Mouse (Mus musculus) hindbrain, postnatal 0 days (tissue): Measurements from ENCODE around the gene Tuba3a. TPM values are rescaled to one million over a fixed set of nuclear protein-coding genes. Genes with fewer than 3 reads are reported as not detected.
"Not testable (repeated sequence)": the region's sequence is repeated elsewhere in the genome, so short reads cannot be mapped to it uniquely, and the experiment has no call there.

Experiments
- ATAC-seq: fragments of 200-750 bp; cut with Nextera tagmentation; 2 replicates; pipeline ENCODE4 v1.8.0; 2017; ENCODE audit warnings: mild to moderate bottlenecking, moderate TSS enrichment, moderate library complexity
- DNase-seq: peaks from one replicate; pipeline ENCODE4 v3.0.0-alpha.2; 2015; ENCODE audit warnings: low spot score
- H3K27ac ChIP-seq: fragments of 300-500 bp; sonication (generic); 2 replicates; pipeline ENCODE4 v1.5.1; 2014; ENCODE audit warnings: mild to moderate bottlenecking
- H3K27me3 ChIP-seq: fragments of 300-500 bp; sonication (generic); 2 replicates; pipeline ENCODE4 v1.6.1; 2014; ENCODE audit warnings: low read length, mixed read lengths; ENCODE audit not compliant: insufficient read depth
- H3K36me3 ChIP-seq: fragments of 300-500 bp; sonication (generic); 2 replicates; pipeline ENCODE4 v1.6.1; 2014; ENCODE audit warnings: low read length, mixed read lengths; ENCODE audit not compliant: insufficient read depth
- H3K4me1 ChIP-seq: fragments of 300-500 bp; sonication (generic); 2 replicates; pipeline ENCODE4 v1.6.1; 2014; ENCODE audit warnings: antibody characterized with exemption, low read length, mixed read lengths; ENCODE audit not compliant: insufficient read depth
- H3K4me2 ChIP-seq: fragments of 300-500 bp; sonication (generic); 2 replicates; pipeline ENCODE4 v1.6.1; 2014; ENCODE audit warnings: low read depth, mild to moderate bottlenecking, low read length, moderate library complexity, mixed read lengths
- H3K4me3 ChIP-seq: fragments of 300-500 bp; sonication (generic); 2 replicates; pipeline ENCODE4 v1.5.1; 2014; ENCODE audit warnings: low read length
- H3K9ac ChIP-seq: fragments of 300-500 bp; sonication (generic); replicated peaks from 2 replicates; pipeline ENCODE4 v1.6.1; 2014; ENCODE audit warnings: mild to moderate bottlenecking, low read length, moderate library complexity, mixed read lengths
- H3K9me3 ChIP-seq: fragments of 300-500 bp; sonication (generic); 2 replicates; pipeline ENCODE4 v1.6.1; 2016; ENCODE audit warnings: low read length, mixed read lengths
- CTCF ChIP-seq: IDR thresholded peaks from 2 replicates; pipeline ENCODE4 v1.5.1; 2016; ENCODE audit warnings: antibody characterized with exemption, control low read depth, low read depth
- WGBS: fragments of 180-500 bp; shearing (Covaris S2); extraction: QIAGEN DNeasy Blood & Tissue Kit; methylation state at CpG from one replicate; pipeline ENCODE4 v1.1.7; 2014; 5-methylcytosine and 5-hydroxymethylcytosine counted together
- polyA plus RNA-seq: library from polyadenylated mRNA; unstranded; fragments of >200 nt; fragmentation: Nextera tagmentation; extraction: Ambion mirVana; gene quantifications from 2 replicates; pipeline ENCODE4 v1.2.1, GENCODE M21; 2015
- total RNA-seq: library from RNA; depleted of rRNA; stranded (reverse); fragments of >200 nt; gene quantifications from 2 replicates; pipeline ENCODE4 v1.2.3, GENCODE M21; 2014

Gene Tuba3a
- total and polyA plus RNA-seq, 2 experiments from 2014 or later, result not detected

DNA sequence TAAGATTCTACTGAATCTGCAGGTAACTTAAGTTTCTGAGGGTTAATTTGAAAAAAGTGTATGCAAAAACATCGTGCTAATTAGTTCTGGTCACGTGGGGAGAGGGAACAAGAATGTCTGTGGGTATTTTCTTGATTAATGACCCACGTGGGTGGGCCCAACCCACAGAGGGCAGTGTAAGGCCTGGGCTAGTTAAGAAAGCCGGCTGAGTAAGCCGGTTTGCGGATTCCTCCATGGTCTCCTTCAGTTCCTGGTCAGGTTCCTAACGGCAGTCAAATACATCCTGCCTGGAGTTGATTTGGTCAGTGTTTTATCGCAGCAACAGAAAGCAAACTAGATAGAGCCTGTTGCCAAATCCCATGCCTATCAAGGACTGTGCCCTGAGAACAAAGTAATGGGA lies 1.6 kb downstream of the Tuba3a start:
- Histone ChIP-seq H3K4me3 (no peak overlapping the region), H3K27me3 (no peaks in the 10 kb centered on the region), H3K4me1 (no peaks in the 10 kb centered on the region), H3K4me2 (no peak overlapping the region), H3K36me3 (no peaks in the 10 kb centered on the region), H3K9ac (no peak overlapping the region), H3K9me3 (no peaks in the 10 kb centered on the region), H3K27ac (no peak overlapping the region)
- no peak for ATAC-seq
- TF ChIP-seq CTCF, result no peak
- peak; percentile 7 for DNase-seq
- WGBS, result 47% methylated on average over 8 of the region's 8 CpGs

DNA sequence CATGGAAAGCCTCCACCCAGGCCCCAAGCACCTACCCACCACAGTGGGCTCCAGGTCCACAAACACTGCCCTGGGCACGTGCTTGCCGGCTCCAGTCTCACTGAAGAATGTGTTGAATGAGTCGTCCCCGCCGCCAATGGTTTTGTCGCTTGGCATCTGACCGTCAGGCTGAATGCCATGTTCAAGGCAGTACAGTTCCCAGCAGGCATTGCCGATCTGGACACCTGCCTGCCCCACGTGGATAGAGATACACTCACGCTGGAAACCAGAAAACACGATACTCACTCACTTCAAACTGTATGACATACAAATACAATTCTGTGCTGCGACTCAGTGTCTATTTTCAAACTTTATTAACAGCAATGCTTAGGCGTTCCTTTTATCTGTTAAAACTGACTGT lies 3.1 kb downstream of the Tuba3a start:
- H3K4me2 ChIP-seq, H3K9ac ChIP-seq, H3K27me3 ChIP-seq, H3K36me3 ChIP-seq, H3K9me3 ChIP-seq, DNase-seq, H3K27ac ChIP-seq, ATAC-seq, H3K4me1 ChIP-seq, H3K4me3 ChIP-seq: not testable (repeated sequence)
- 88% methylated on average over 13 of the region's 13 CpGs for WGBS

DNA sequence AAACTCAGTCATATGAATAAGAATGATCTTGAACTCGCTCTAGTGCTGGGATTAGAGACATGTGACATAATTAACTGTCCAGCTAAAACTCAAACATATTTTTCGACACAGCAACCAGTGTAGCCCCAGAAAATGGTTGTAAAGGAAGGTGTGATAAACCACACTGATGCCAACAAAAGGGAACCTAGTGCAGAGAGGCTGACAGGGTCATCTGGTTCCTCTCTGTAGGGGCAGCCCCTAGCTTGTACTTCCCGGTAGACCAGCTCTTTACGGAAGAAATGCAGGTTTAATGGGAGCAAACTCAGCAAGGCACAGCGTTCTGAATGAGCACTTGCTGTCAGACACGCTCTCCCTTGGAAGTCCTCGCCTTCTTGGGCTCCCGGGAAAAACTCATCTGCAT lies 6.1 kb downstream of the Tuba3a start:
- Histone ChIP-seq H3K36me3 (no peaks in the 10 kb centered on the region), H3K27ac (no peak overlapping the region), H3K9ac (no peak overlapping the region), H3K9me3 (no peaks in the 10 kb centered on the region), H3K27me3 (no peaks in the 10 kb centered on the region), H3K4me2 (no peak overlapping the region), H3K4me1 (no peaks in the 10 kb centered on the region), H3K4me3 (no peak overlapping the region)
- no peak for TF ChIP-seq CTCF
- WGBS, result 56% methylated on average over 8 of the region's 8 CpGs
- ATAC-seq, result no peak
- DNase-seq, result no peak

DNA sequence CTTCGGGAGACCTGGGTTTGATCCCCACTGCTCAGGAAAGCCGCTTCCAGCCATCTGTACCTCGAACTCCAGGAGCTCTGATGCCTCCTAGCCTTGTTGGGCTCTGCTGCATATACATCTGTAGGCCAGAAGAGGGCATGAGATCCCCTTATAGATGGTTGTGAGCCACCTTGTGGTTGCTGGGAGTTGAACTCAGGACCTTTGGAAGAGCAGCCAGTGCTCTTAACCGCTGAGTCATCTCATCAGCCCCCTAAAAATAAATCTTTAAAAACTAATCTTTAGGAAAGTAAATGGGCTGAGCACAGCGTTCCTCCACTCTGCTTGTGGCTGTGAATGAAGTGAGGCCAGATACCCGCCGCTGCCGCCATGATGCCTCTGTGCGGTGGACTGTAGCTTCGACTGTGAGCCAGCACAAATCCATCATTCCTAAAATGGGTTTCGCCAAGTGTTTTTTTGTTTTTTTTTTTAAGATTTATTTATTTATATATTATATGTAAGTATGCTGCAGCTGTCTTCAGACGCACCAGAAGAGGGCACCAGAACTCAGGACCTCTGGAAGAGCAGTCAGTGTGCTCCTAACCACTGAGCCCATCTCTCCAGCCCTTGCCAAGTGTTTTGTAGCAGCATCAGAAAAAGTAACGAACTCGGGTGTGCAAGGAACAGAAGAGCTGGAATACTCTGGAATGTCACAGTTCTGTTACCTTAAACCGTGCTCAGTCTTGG lies 10.8 kb downstream of the Tuba3a start:
- no peak overlapping the region for H3K9ac ChIP-seq
- DNase-seq, result peak; percentile 74
- H3K9me3 ChIP-seq, result no peaks in the 10 kb centered on the region
- WGBS, result 58% methylated on average over 15 of the region's 15 CpGs
- no peak overlapping the region for H3K4me2 ChIP-seq
- 0 out of 2 replicates have a peak, but pooled peaks have one; percentile 38 for ATAC-seq
- H3K36me3 ChIP-seq, result no peaks in the 10 kb centered on the region
- no peak overlapping the region for H3K27ac ChIP-seq
- TF ChIP-seq CTCF, result peak; percentile 68
- H3K4me1 ChIP-seq, result no peaks in the 10 kb centered on the region
- no peaks in the 10 kb centered on the region for H3K27me3 ChIP-seq
- no peak overlapping the region for H3K4me3 ChIP-seq

DNA sequence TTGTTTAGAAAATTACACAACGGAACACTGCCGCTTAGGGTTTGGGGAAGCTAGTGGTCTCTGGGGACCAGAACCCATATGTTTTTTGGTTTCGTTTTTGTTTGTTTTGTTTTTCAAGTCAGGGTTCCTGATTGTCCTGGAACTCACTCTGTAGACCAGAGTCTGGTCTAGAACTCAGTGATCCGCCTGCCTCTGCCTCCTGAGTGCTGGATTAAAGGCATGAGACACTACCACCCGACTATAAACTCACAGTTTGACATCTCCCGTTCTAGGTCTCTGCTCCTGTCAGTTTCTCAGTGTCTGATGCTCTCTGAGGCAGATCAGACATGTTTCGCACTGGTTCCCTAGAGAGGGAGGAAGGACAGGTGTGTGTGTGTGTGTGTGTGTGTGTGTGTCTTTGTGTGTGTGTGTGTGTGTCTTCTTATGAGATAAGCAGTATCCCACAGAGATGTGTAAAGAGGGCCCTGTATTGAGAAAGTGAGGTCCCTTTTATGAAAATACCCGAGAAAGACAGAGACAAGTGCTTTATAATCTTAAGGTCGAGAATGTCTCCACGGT lies 13.5 kb downstream of the Tuba3a start:
- Histone ChIP-seq H3K9me3 (no peaks in the 10 kb centered on the region), H3K4me2 (no peak overlapping the region), H3K36me3 (no peaks in the 10 kb centered on the region), H3K9ac (no peak overlapping the region), H3K4me1 (no peaks in the 10 kb centered on the region), H3K27me3 (no peaks in the 10 kb centered on the region), H3K27ac (no peak overlapping the region), H3K4me3 (no peak overlapping the region)
- DNase-seq (no peak), ATAC-seq (no peak)
- no peak for TF ChIP-seq CTCF
- 73% methylated on average over 10 of the region's 10 CpGs for WGBS

DNA sequence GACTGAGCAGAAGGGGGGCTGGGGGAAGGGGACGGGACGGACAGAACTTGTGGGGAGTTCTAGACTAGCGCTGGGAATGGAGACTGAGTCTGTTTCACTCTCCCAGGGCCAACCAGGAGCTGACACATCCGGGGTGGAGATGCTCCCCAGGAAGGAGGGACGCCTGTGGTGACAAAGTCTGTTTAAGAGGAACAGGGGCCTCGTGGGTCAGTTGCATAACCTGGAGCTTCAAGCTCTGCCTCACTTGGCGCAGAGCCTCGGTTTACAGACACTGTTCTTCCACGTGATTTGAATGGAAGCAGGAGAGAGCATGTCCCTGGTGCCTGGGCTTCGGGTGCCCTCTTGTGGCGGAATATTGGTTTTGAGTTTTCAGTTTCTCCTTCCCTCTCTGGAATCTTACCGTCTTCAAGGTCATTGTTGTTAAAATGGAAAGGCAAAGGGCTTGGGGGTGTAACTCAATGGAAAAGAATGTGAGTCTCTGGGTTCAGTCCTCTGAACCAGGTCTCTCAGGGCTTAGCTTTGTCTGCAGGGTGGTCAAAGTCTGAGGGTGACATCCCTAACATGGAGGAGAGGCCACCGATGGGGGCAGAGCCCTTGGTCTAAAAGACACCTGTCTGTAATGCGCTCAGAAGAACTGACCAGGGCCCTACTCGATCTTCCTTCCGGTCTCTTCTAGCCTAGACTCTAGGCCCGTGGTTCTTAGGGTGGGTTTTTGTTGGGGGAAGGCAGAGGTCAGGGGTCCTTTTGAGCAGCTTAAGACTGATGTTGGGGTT lies 14.2 kb downstream of the Tuba3a start:
- H3K4me3 ChIP-seq, result no peak overlapping the region
- DNase-seq, result peak; percentile 95
- WGBS, result 20% methylated on average over 17 of the region's 17 CpGs
- peak overlapping the region; percentile 46 for H3K4me2 ChIP-seq
- no peaks in the 10 kb centered on the region for H3K9me3 ChIP-seq
- H3K9ac ChIP-seq, result no peak overlapping the region
- no peaks in the 10 kb centered on the region for H3K27me3 ChIP-seq
- no peak overlapping the region for H3K27ac ChIP-seq
- H3K36me3 ChIP-seq, result no peaks in the 10 kb centered on the region
- peak; percentile 97 for TF ChIP-seq CTCF
- H3K4me1 ChIP-seq, result no peaks in the 10 kb centered on the region
- peak; percentile 91 for ATAC-seq
